Mouse (Mus musculus): ENCODE results near the gene Kcnip2.
A peak's percentile ranks its signal among the peaks of the same experiment; 100 is the strongest.

Gene Kcnip2

GRCm38 (mm10) chr19:45780350-45780915 is 35.4 kb downstream of the Kcnip2 start:
- DNase-seq, result no peak

- DNase-seq, result no peak
Measured at GRCm38 (mm10) chr19:45775486-45775885, 40.4 kb downstream of the Kcnip2 start.

GRCm38 (mm10) chr19:45771501-45771900 is 44.4 kb downstream of the Kcnip2 start:
- no peak for DNase-seq

- DNase-seq, result no peak
Measured at GRCm38 (mm10) chr19:45760810-45761209, 55.1 kb downstream of the Kcnip2 start.

GRCm38 (mm10) chr19:45758671-45759070 is 57.2 kb downstream of the Kcnip2 start:
- DNase-seq, result no peak

- no peak for DNase-seq
Measured at GRCm38 (mm10) chr19:45753551-45753950, 62.3 kb downstream of the Kcnip2 start.

- no peak for DNase-seq
Measured at GRCm38 (mm10) chr19:45751881-45752280, 64.0 kb downstream of the Kcnip2 start.

- peak; percentile 88 for DNase-seq
Measured at GRCm38 (mm10) chr19:45749243-45750043, 66.4 kb downstream of the Kcnip2 start, which contains the start of gene Npm3. Gene Npm3, minus strand, starts transcription at chr19:45749591.

GRCm38 (mm10) chr19:45748691-45749242 is 67.1 kb downstream of the Kcnip2 start:
- no peak for DNase-seq

- no peak for DNase-seq
Measured at GRCm38 (mm10) chr19:45748206-45748605, 67.7 kb downstream of the Kcnip2 start.

GRCm38 (mm10) chr19:45747028-45747867 is 68.6 kb downstream of the Kcnip2 start:
- DNase-seq, result peak; percentile 91

- peak; percentile 80 for DNase-seq
Measured at GRCm38 (mm10) chr19:45746153-45747020, 69.5 kb downstream of the Kcnip2 start.

- DNase-seq, result no peak
Measured at GRCm38 (mm10) chr19:45745344-45746152, 70.3 kb downstream of the Kcnip2 start.

GRCm38 (mm10) chr19:45743619-45744018 is 72.2 kb downstream of the Kcnip2 start:
- DNase-seq, result no peak

GRCm38 (mm10) chr19:45742984-45743575 is 72.8 kb downstream of the Kcnip2 start:
- DNase-seq, result no peak

GRCm38 (mm10) chr19:45742218-45742983 is 73.5 kb downstream of the Kcnip2 start, which contains the start of gene Fgf8:
Gene Fgf8, minus strand, starts transcription at chr19:45742915.
- no peak for DNase-seq

All from lung, postnatal 14 days (tissue).